Mouse (Mus musculus) heart, adult 11 months (tissue): ENCODE measurements around the gene Sorbs1.
"Not testable (repeated sequence)": the region's sequence is repeated elsewhere in the genome, so short reads cannot be mapped to it uniquely, and the experiment has no call there.

Source experiments
- DNase-seq: peaks from one replicate; pipeline ENCODE4 v3.0.0; 2022

Sorbs1 gene

DNA sequence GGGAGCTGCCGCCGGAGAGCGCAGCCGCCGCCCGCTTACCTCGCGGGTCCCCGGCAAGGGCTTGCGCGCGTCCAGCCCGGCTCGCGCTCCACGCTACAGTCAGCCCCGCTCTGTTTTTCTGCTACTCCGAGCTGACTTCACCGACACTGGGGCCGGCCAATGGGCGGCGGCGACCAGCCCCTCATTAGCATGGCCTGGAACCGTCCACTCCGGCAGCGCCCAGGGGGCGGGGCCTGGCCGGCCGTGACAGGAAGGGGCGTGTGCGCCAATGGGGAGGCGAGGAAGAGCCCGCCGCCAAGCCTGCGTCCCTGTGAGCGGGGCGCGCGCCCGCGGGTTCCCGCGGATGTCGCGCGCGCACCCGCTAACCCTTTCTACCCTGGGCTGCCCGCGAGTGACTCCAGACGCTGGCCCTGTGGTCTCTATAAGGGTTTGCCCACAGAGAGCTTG is at the start of gene Sorbs1:
Gene Sorbs1 (minus strand): TSS at position 148 of the 447 bp plus-strand sequence.
- DNase-seq = peak; percentile 100

DNA sequence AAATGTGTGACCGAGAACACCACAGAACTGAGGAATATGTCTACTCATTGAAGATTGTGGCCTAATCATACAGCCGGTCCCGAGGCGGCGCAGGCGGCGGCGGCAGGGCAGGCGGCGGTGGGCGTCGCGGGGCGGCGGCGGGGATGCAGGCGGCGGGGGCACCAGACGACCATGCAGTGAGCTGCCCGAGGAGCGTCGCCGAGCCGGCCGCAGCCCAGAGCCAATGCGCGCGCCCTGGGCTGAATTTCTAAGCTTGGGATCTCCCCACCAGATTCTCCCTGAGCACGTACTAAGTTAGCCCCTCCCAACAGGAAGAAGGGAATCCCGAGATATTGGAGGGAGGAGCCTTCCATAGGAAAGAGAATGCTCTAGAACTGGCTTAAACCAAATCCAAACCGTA is 47.9 kb upstream of the Sorbs1 start:
- not testable (repeated sequence) for DNase-seq

DNA sequence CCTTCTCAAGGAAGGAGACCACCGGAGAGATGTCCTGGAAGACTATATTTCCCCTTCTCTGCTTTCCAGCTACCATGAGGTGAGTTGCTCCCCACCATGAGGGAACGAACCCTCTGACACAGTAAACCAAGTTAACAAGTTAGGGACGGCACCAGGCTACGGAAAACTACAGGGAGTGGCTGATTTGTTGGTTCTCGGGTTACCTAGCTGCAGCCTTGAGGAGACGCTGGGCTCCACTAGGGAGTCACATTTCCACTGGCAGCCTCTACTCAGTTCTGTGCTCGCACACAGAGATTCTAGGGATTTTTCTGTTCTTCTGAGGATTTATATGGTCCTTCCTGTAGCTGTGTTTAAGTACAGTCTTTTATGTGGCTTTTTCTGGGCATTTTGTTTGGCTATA is 42.5 kb upstream of the Sorbs1 start:
- DNase-seq = no peak

DNA sequence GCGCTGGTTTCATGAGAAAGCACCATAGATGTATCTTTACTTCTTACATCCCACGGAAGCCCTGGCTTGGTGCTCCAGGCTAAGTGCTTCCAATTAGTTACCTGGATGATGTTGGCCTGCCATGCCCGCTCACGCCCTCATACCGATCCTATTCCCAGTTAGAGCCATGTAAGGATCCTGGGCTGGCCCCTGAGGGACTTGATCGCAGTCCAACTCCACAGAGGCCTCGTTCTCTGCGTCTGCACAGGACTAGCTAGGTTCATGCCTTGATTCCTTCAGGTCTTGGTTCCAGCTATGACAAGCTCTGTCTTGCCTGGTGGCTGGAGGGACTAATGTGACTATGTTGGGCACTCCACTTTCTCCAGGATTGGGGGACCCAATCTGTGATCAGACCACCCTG is 41.6 kb upstream of the Sorbs1 start:
- no peak for DNase-seq

DNA sequence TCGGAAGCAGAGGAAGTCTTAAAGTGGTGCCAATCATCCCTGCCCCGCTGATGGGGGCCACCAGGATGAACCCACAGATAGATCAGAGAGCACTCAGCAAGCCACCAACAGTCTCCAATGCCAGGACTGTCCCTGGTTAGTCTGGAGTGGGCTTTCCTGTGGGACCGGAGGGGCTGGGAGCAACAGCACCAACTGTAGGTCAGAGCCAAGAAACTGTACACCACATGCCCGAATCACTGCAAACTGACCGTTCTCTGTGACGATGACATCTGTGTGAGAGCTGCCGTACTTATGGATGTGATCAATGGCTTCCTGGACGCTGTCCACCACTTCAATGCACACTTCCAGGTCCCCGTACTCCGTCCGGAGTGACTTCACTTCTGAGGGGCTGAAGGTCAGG is 40.8 kb upstream of the Sorbs1 start:
- DNase-seq = no peak

DNA sequence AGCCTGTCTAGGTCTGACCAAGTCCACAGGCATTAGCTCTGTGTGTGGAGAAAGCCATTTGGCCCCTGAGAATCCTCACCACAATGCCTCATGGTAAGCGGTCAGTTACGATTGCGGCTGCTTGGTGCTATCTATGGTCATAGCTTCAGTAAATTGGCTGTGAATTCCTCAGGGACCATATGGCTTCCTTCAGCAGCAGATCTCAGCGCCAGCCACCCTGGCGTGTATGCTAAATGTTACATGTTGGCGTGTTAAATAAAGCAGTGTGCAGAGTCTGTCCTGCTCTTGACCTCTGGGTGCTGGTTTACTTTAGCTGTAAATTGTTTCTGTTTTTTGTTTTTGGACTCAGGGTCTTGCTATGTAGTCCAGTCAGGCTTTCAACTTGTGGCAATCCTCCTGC is 40.3 kb upstream of the Sorbs1 start:
- DNase-seq = no peak

DNA sequence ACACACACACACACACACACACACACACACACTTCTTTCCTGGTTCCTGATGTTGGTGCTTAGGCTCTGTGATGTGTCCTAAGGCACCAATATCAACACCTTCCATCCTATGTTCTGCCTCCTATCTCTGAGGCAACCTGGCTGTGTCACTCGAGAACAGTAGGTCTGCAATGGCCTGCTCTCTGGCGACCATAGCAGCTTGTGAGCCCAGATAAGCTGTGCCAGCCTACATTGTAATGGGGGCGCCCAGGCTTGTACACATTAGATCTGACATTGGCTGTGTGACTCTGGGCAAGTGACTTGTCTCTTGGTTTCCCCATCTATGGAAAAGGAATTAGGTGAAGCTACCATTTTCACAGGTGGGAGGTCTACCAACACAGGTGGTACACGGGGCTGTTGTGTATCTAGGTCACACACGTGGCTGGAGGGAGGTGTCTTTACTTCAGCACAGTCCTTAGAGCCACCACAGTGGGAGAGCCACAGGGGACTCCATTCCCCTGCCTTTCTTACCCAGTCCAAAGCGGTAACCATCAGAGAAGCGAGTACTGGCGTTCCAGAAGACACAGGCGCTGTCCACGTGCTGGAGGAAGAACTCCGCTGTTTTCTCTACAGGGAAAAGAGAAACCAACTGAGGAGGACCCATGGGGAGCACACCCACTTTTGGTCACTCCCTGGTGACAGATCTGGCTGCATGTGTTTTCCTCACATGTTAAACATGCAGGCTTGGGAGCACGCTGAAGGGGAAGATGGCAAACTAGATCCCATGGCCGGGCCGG is 39.6 kb upstream of the Sorbs1 start:
- no peak for DNase-seq

DNA sequence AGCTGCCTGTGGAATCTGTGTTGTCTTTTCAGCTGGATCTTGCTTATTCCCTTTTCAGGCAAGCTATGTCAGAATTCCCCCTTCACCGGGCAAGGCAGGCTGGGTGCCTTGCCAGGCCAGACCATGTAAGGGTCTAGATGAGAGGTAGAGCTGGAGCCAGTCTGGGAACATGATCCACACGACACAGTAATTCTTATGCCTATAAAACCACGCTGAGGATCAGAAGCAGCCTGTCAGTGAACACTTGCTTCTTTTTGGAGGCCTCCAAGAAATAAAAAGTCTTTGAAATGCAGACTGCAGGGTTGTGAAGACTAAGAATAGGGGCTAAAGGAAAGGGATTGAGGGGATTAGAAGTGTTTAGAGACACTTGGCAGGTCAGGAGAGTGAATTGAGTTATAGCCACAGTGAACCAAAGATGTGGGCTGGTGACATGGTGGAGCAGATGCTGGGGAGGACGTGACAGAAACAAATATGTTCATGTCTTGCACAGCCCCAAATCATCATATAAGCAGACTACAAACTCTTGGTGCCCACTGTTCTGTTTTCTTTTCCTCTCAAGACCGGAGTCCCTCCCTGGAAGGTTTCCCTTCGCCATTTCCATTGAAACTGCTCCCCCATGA is 36.0 kb upstream of the Sorbs1 start:
- no peak for DNase-seq

DNA sequence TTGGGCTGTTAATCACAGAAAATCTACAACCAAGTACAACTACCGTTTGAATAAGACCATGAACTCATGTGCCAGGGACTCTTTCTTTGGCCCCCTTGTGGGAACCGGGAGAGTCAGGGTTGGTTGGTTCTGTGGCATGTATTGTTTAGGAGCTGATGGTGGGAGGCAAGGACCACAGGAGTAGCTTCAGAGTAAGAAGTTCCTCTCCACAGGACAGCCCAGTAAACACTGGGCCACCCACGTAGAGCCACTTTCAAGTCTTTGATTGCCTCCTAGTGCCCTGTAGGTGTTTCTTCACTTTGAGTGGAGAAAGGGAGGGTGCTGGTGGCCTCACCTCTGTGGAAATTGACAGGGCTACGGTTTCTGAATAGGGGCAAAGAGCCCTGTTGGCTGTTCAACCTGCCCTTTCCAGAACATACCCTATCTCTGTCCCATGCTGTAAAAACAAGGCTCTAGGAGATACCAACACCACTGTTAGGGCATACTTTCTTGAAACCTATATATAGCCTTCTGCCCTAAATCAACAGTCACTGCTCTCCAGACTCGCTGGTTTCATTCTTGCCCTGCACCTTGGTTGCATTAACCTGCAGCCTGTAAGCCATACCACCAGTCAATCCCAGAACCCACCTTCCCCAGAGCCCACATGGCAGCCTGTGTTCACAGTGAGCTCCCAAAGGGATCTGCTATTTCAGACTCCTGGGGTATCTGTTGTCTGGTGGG is 35.4 kb upstream of the Sorbs1 start:
- DNase-seq = no peak

DNA sequence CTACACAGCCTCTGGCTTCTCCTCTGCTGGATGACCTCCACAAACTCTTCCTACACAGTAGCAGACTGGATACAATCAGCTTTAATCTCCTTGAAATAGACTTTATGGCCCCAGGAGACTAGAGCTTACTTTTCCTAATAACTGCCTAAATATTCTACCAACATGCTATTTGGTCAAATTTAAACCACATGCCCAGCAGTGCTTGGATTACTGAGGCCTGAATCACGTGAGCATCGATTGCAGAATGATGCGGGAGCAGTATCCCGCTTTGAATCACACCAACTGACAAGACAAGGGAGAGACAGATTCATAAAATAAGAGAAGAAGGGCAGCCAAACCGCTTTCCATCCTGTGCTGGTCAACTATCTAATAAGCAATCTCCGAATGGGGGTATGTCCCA is 34.8 kb upstream of the Sorbs1 start:
- DNase-seq = no peak

DNA sequence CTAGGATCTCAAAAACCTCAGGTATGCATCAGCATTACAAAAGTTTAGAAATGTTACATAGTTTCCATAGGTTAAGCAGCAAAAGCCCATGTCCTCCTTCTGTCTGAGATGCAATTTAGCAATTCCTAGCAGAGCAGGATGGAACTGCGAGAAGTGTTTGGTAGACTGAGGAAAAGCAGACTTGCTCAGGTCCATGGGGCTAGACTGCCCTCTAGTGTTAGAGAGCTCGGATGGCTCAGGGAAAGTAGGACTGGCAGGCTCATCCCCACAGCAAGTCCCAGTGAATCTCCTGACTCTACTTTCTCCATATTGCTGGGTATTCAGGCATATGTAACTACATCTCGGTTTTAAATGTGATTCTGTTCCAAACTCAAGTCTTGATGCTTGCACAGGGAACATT is 31.3 kb upstream of the Sorbs1 start:
- DNase-seq = no peak

DNA sequence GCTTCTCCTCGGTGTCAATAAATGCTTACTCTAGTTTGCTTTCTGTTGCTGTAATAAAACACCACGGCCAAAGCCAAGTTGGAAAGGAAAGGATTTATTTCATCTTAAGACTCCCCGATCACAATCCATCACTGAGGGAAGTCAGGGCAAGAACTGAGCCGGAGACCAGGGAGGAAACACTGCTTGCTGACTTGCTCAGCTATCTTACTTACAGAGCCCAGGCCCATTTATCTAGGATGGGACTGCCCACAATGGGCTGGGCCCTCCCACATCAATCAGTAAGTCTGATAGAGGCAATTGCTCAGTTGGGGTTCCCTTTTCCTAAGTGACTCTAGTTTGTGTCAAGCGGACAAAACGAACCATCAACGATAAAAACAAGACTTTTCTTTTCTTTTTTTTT is 29.2 kb upstream of the Sorbs1 start:
- DNase-seq = no peak

DNA sequence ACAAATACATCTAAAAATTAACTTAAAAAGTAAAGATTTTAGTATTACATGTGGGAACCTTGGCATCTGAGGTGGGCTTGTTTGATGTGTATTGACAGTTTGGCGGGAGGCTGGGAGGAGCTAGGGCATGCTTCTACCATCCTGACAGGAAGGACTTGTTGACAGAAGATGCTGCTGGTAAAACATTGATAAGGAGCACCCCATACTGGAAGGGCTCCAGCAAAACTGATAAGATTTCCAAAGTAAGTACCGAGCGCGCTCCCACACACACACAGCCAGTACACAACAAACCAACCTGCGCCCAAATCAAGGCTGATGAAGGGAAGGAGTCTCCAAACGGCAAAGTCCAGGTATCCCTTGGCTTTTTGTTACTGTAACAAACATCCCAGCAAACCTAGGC is 22.9 kb upstream of the Sorbs1 start:
- peak; percentile 87 for DNase-seq

DNA sequence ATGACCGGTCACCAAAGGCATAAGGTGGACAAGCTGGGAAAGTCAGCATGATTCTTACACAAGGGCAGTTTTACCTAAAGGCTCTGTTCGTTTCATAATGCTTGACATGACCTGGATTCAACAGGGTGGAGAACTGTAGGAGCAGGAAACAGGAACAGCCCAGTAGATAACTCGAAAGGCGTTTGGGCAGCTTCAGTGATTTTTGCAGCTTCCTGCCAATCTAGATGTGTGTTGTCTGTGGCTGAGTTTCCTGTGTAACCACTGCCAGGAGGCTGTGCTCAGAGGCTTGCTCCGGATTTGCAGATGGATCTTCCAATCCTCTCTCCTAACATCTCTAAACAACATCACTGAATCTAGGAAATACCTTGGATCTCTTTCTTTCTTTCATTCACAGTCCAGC is 18.9 kb upstream of the Sorbs1 start:
- DNase-seq = peak; percentile 97

DNA sequence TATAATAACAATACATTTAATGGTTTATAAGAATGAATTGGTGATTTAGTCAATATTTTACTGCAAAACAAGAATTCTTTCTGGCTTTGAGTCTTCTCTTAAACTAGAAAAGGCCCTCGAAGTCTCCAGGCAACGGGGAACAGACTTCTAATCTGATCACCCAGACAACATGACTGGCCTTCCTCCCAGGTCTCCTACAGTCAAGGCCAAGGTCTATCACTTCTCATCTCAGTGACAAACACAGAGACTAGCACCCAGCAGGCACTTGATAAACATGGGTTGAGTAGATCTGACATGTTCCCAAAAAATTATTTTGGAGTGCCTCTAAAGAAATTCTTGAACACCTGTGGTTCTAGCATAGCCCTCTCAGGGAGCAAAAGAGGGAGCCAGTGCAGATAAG is 16.7 kb upstream of the Sorbs1 start:
- no peak for DNase-seq

DNA sequence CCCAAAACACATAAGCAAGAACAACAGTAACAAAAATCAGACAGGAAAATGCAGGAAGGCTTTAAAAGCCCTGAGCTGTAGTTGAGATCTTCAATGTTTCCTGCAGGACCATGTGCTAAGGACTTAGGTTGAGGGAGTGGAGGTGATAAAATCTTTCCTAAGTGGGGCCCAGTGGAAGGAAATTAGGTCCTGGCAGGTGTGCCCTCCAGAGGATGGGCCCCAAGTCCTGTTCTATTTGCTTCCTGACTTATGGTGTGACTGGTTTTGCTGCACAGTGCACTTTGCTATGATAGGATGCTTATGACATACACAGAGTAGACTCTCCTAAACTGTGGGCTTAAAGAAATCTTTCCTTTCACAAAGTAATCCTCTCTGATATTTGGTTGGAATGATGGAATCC is 14.7 kb upstream of the Sorbs1 start:
- no peak for DNase-seq

DNA sequence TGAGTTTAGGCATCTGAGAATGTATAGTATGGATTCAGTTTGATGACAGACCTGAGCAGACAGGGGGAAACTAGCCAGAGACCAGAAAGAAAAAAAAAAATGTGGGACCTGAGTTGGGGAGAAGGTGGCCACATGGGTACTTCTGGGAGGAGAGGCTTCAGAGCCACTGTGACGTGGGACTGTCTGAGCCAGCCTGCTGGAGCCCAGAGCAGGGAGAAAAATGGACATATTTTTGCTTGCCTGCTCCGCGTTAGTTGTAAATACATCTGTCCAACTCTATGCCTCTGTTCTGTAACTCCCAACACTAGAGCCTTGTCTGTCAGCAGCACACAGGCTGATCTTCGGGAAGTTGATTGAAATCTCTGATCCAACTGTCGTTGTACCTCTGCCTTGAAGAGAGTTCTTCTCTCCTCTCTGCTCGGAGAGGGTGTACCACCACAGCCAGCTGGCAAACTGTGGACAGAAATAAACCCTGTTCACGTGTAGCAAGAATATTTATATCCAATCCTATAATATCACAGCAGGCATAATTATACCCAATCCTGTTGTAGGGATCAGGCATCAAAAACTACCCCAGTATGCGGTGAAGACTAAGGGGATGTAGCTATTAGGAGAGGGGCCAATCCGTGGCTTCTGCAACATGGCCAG is 12.9 kb upstream of the Sorbs1 start:
- DNase-seq = no peak

DNA sequence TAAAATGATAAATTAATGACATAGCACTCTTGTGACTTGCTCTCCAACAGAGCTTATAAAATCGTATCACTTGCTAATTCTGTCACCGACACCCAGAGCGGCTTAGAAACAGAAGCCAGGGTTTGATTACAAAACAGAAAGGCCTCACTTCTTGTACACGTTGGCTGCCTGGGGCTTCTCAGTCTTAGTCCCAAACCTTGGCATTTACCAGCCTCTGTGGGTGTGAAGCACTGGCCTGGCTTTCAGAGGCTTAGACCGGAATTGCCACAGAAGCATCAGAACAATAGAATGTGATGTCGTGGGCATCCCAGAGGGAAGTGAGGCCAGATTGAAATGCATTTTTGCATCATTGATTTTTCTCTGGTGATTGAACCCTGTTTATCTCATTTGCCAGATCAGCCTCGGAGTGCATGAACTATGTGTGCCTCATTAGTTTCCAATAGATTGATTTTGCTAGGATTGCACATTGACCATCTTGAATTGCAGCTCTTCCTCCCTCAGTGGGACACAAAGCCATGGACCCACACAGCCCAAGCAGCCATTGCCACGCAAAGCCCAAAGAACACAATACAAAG is 9.9 kb upstream of the Sorbs1 start:
- DNase-seq = no peak

DNA sequence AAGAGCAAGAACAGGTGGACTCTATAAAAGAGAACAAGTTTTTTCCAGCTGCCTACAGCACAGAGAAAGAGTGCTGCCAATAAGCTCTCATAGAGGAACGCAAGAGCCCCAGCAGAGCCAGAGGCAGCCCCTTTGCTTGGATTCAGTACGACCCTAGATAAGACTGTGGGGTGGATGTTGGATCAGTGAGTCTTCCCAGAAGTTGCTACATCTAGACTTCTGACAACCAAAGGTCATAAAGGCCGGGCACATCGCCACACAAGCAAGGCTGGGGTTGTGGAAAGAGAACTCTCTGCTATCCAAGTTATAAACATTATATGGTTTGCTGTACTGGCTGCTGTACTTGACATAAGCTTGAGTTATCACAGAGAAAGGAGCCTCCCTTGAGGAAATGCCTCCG is 6.8 kb upstream of the Sorbs1 start:
- no peak for DNase-seq

DNA sequence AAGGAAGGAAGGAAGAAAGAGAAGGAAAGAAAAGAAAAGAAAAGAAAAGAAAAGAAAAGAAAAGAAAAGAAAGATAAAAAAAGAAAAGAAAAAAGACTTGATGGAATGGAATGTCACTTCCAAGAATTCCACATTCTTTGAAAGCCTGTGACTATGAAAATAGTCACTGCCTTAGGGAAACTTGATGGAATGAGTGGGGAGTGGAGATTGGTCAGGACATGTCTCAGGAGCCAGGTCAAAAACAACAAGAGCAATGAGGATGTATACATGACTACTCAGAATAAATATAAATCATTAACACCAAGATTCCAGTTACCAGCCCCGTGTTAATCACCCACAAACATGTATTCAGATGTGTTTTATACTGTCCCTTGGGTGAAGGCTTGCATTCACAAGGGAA is 5.1 kb upstream of the Sorbs1 start:
- no peak for DNase-seq

DNA sequence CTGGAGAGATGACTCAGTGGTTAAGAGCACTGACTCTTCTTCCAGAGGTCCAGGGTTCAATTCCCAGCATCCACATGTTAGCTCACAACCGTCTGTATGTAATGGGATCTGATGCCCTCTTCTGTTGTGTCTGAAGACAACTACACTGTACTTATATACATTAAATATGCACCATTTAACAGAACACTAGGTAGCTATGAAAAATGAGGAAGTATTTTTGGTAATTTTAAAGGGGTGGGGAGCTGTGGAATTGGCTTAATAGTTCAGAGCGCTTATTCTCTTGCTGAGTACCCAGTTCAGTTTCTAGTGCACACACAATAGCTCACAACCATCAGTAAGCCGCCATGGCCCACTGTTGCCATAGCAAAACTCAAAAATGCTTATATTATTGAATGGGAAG is 2.0 kb upstream of the Sorbs1 start:
- no peak for DNase-seq

DNA sequence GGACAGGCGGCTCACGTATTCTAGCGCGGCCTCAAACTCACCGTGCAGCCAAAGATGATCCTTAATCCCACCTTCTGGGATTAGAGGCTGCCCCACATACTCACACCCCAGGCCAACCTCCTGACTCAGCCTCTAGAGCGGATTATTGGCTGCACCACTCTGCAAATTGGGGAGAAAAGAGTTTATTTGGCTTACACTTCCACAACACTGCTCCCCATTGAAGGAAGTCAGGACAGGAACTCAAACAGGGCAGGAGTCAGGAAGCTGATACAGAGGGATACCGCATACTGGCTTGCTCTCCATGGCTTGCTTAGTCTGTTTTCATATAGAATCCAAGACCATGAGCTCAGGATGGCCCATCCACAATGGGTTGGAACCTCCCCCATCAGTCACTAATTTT is 797 bp upstream of the Sorbs1 start:
- DNase-seq = no peak
